Mouse (Mus musculus) ES-E14 (cell line): ENCODE measurements around the gene Polr2g. TPM values are rescaled to one million over a fixed set of nuclear protein-coding genes. Genes with fewer than 3 reads are reported as not detected.
A peak's percentile ranks its signal among the peaks of the same experiment; 100 is the strongest.

ENCODE experiments used
- DNase-seq: peaks from one replicate; pipeline ENCODE4 v3.0.0-alpha.2; 2013; ENCODE audit warnings: low read depth, low spot score
- H3K27ac ChIP-seq: 2 replicates; pipeline ENCODE4 v1.5.1; 2012; ENCODE audit warnings: low read depth, mild to moderate bottlenecking, low read length, moderate library complexity, mixed read lengths; ENCODE audit not compliant: poor library complexity, insufficient read depth, severe bottlenecking
- H3K36me3 ChIP-seq: 2 replicates; pipeline ENCODE4 v1.6.1; 2012; ENCODE audit warnings: mild to moderate bottlenecking, low read length, moderate library complexity, mixed read lengths; ENCODE audit not compliant: control insufficient read depth, poor library complexity, insufficient read depth, severe bottlenecking
- H3K4me1 ChIP-seq, 2 experiments: fragments of 150-350 bp in 1 of 2; sonication (generic) in 1 of 2; 2 replicates each; pipeline ENCODE4 v1.6.1; 2012; ENCODE audit warnings: low read length in 2 of 2, mild to moderate bottlenecking in 1 of 2, mixed read lengths in 1 of 2; ENCODE audit not compliant: control insufficient read depth in 2 of 2, insufficient read depth in 2 of 2, poor library complexity in 1 of 2
- H3K4me3 ChIP-seq, 2 experiments: fragments of 150-350 bp in 1 of 2; sonication (generic) in 1 of 2; 2 replicates each; pipeline ENCODE4 v1.5.1; 2012; ENCODE audit warnings: low read length in 2 of 2, low read depth in 1 of 2, mild to moderate bottlenecking in 1 of 2, mixed read lengths in 1 of 2; ENCODE audit not compliant: insufficient read depth in 1 of 2, poor library complexity in 1 of 2, severe bottlenecking in 1 of 2
- H3K9ac ChIP-seq: 2 replicates; pipeline ENCODE4 v1.6.1; 2012; ENCODE audit warnings: low read depth, mild to moderate bottlenecking, low read length, mixed read lengths; ENCODE audit not compliant: poor library complexity, insufficient read depth, severe bottlenecking
- H3K9me3 ChIP-seq: fragments of 150-350 bp; sonication (generic); 2 replicates; pipeline ENCODE4 v1.6.1; 2012; ENCODE audit warnings: low read depth, mild to moderate bottlenecking, low read length; ENCODE audit not compliant: control insufficient read depth, insufficient read depth
- CHD2 ChIP-seq: IDR thresholded peaks from 2 replicates; pipeline ENCODE4 v1.6.1; 2014; ENCODE audit warnings: mild to moderate bottlenecking, low read depth, low read length, inconsistent platforms
- HCFC1 ChIP-seq: IDR thresholded peaks from 2 replicates; pipeline ENCODE4 v1.6.1; 2012; ENCODE audit warnings: low read length, inconsistent platforms, borderline replicate concordance; ENCODE audit not compliant: insufficient read depth
- MAFK ChIP-seq: IDR thresholded peaks from 2 replicates; pipeline ENCODE4 v1.6.1; 2014; ENCODE audit warnings: mild to moderate bottlenecking, low read depth, low read length, inconsistent platforms; ENCODE audit not compliant: insufficient read depth
- ZC3H11A ChIP-seq: IDR thresholded peaks from 2 replicates; pipeline ENCODE4 v1.6.1; 2012; ENCODE audit warnings: low read depth, mild to moderate bottlenecking, inconsistent platforms, low read length, borderline replicate concordance
- ZNF384 ChIP-seq: IDR thresholded peaks from 2 replicates; pipeline ENCODE4 v1.6.1; 2012; ENCODE audit warnings: low read depth, low read length, inconsistent platforms
- in situ Hi-C, 2 experiments: fragments of 600-800 bp; cut with MboI; formaldehyde crosslinking; loops; one replicate each; pipeline ENCODE4 v1.15.1; 2025; ENCODE audit warnings: low sequenced_read_pairs in 2 of 2, inconsistent platforms in 1 of 2; ENCODE audit not compliant: unreplicated experiment in 2 of 2
- total RNA-seq: library from RNA; depleted of rRNA; stranded (reverse); fragments of 300-350 nt; gene quantifications from 2 replicates; pipeline ENCODE4 v1.2.3, GENCODE M21; 2012

The Polr2g gene
- total RNA-seq, 1 experiment: 144 TPM

- H3K4me1 ChIP-seq: peaks cover 0 to 7% of the 10 kb centered on the region in 2 experiments; a peak in 3 of 4 replicates
- H3K27ac ChIP-seq: no peak overlapping the region
- H3K36me3 ChIP-seq: peaks cover 13% of the 10 kb centered on the region
- TF ChIP-seq ZC3H11A: no peak
- no peak for TF ChIP-seq MAFK
- no peak for DNase-seq
- in situ Hi-C loops: no loop called here
- H3K9ac ChIP-seq: no peak overlapping the region
- no peaks in the 10 kb centered on the region for H3K9me3 ChIP-seq
- H3K4me3 ChIP-seq: no peak overlapping the region
Observed at GRCm38 (mm10) chr19:8790171-8790570, 8.2 kb downstream of the Polr2g start.

GRCm38 (mm10) chr19:8789171-8789570 lies 9.2 kb downstream of the Polr2g start:
- H3K27ac ChIP-seq: no peak overlapping the region
- TF ChIP-seq CHD2 (no peak), ZC3H11A (no peak), MAFK (no peak), ZNF384 (no peak), HCFC1 (no peak)
- no peak for DNase-seq
- peaks cover 12% of the 10 kb centered on the region for H3K36me3 ChIP-seq
- in situ Hi-C loops: no loop called here
- peaks cover 0 to 8% of the 10 kb centered on the region in 2 experiments; a peak in 3 of 4 replicates for H3K4me1 ChIP-seq
- no peaks in the 10 kb centered on the region for H3K9me3 ChIP-seq
- H3K9ac ChIP-seq: no peak overlapping the region
- H3K4me3 ChIP-seq: no peak overlapping the region

GRCm38 (mm10) chr19:8788521-8788920 lies 9.9 kb downstream of the Polr2g start:
- Histone ChIP-seq H3K4me3 (no peak overlapping the region), H3K27ac (no peak overlapping the region), H3K4me1 (peaks cover 0 to 8% of the 10 kb centered on the region in 2 experiments; a peak in 3 of 4 replicates), H3K9me3 (no peaks in the 10 kb centered on the region), H3K36me3 (peaks cover 10% of the 10 kb centered on the region), H3K9ac (no peak overlapping the region)
- TF ChIP-seq ZC3H11A (no peak), ZNF384 (peak; percentile 95)
- in situ Hi-C loops: no loop called here
- no peak for DNase-seq

GRCm38 (mm10) chr19:8786008-8786781 lies 12.2 kb downstream of the Polr2g start, which contains the start of gene Taf6l:
Gene Taf6l (minus strand): TSS chr19:8786417.
- Histone ChIP-seq H3K4me1 (peaks cover 0 to 8% of the 10 kb centered on the region in 2 experiments; a peak in 3 of 4 replicates), H3K27ac (peak within 1 kb of the TSS; percentile 57; the same call in 1 of the 2 replicates), H3K9me3 (no peaks in the 10 kb centered on the region), H3K9ac (peak within 1 kb of the TSS; percentile 73), H3K36me3 (peaks cover 15% of the 10 kb centered on the region; the same call in 1 of the 2 replicates), H3K4me3 (peak within 1 kb of the TSS; percentile 74 to 82)
- in situ Hi-C loops: no loop called here
- TF ChIP-seq MAFK (no peak), HCFC1 (no peak), ZNF384 (0 out of 2 replicates have a peak, but pooled peaks have one; percentile 5), CHD2 (no peak)
- DNase-seq: peak; percentile 96

GRCm38 (mm10) chr19:8774951-8775421 lies 23.4 kb downstream of the Polr2g start:
- no peaks in the 10 kb centered on the region for H3K9me3 ChIP-seq
- H3K4me1 ChIP-seq: peaks cover 0 to 7% of the 10 kb centered on the region in 2 experiments; a peak in 3 of 4 replicates
- peak overlapping the region; percentile 94 for H3K27ac ChIP-seq
- in situ Hi-C loops: no loop called here
- TF ChIP-seq HCFC1: no peak
- TF ChIP-seq CHD2: no peak
- TF ChIP-seq MAFK: no peak
- no peak for TF ChIP-seq ZC3H11A
- no peak for TF ChIP-seq ZNF384
- H3K4me3 ChIP-seq: peak overlapping the region; percentile 81 to 88
- peak overlapping the region; percentile 96 for H3K9ac ChIP-seq
- peaks cover 23% of the 10 kb centered on the region for H3K36me3 ChIP-seq
- DNase-seq: no peak
